Mouse (Mus musculus) stomach, postnatal 0 days (tissue): ENCODE results near the gene Muc5ac.

Experiments
- CTCF ChIP-seq: IDR thresholded peaks from 2 replicates; pipeline ENCODE4 v1.5.1; 2016; ENCODE audit warnings: antibody characterized with exemption, low read depth, mild to moderate bottlenecking, moderate library complexity
- EP300 ChIP-seq: optimal IDR thresholded peaks from 2 replicates; pipeline ENCODE3; 2016; ENCODE audit warnings: antibody characterized with exemption

GRCm38 (mm10) chr7:141835941-141836340 lies 47.2 kb downstream of the Muc5ac start:
- TF ChIP-seq EP300 (no peak), CTCF (no peak)
